Mouse (Mus musculus): ENCODE results near the gene Slc47a1. TPM values are rescaled to one million over a fixed set of nuclear protein-coding genes. Genes with fewer than 3 reads are reported as not detected.

Slc47a1 gene
- polyA plus RNA-seq, 1 experiment from 2014 or later = 0.76 TPM

- TF ChIP-seq CTCF (IDR thresholded peaks at IDR 0.05; ENCODE audit: low read depth) = no peak
- ATAC-seq (ENCODE audit: insufficient read depth) (no peak), DNase-seq (no peak)
- Histone ChIP-seq H3K9ac (no peak overlapping the region), H3K9me3 (ENCODE audit: low read depth, low read length) (no peaks in the 10 kb centered on the region), H3K36me3 (ENCODE audit: insufficient read depth) (no peaks in the 10 kb centered on the region), H3K27ac (ENCODE audit: low read depth) (no peak overlapping the region), H3K4me2 (no peak overlapping the region), H3K27me3 (ENCODE audit: insufficient read depth, low read length) (peaks cover 23% of the 10 kb centered on the region), H3K4me3 (ENCODE audit: low read depth, low read length) (no peak overlapping the region), H3K4me1 (ENCODE audit: insufficient read depth) (no peaks in the 10 kb centered on the region)
- 53% methylated on average over 4 of the region's 4 CpGs for WGBS
Measured at GRCm38 (mm10) chr11:61378651-61379050, 506 bp upstream of the Slc47a1 start.

- TF ChIP-seq CTCF (IDR thresholded peaks at IDR 0.05; ENCODE audit: low read depth) = no peak
- WGBS = 94% methylated on average over 2 of the region's 2 CpGs
- Histone ChIP-seq H3K4me2 (no peak overlapping the region), H3K4me3 (ENCODE audit: low read depth, low read length) (no peak overlapping the region), H3K9ac (no peak overlapping the region), H3K36me3 (ENCODE audit: insufficient read depth) (no peaks in the 10 kb centered on the region), H3K9me3 (ENCODE audit: low read depth, low read length) (no peaks in the 10 kb centered on the region), H3K27me3 (ENCODE audit: insufficient read depth, low read length) (no peaks in the 10 kb centered on the region), H3K4me1 (ENCODE audit: insufficient read depth) (peaks cover 12% of the 10 kb centered on the region; the same call in 1 of the 2 replicates), H3K27ac (ENCODE audit: low read depth) (no peak overlapping the region)
- DNase-seq (no peak), ATAC-seq (ENCODE audit: insufficient read depth) (no peak)
Measured at GRCm38 (mm10) chr11:61368668-61369067, 9.5 kb downstream of the Slc47a1 start.

DNA sequence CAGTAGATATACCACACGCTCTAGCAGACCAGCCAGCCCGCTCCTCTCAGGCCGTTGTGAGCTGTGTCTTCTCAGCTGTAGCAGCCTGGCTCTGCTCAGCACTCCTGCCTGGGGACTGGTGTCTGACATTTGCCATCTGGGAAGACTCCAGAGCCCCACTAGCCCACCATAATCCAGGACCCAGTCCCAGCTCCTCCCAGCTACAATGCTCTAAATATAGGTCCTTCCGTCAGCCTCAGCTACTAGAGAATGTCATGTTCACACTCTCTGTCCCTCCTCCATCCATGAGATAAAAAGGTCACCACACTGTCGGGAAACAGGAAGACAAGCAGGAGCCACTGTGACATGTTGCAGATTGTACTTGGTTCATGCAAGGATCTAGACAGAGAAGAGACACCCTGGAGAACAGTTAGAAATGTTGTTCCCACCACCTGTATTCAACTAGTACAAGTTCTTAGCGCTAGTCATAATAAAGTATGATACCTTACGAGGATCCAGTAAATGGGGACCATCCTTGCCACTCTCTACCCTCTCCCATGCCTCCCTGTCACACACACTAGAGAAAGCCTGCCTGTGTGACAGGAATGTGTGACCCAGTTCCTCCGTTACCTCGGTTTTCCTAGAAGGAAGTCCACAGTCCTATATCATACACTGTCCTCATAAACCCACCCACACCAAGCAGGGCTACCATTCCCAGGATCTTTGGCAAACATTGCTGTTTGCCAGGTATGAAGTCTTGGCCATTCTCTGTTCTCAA lies 11.4 kb downstream of the Slc47a1 start:
- H3K27me3 ChIP-seq (ENCODE audit: insufficient read depth, low read length) = no peaks in the 10 kb centered on the region
- H3K4me2 ChIP-seq = 0 out of 2 replicates have a peak overlapping the region, but pooled peaks have one; percentile 18
- no peaks in the 10 kb centered on the region for H3K36me3 ChIP-seq (ENCODE audit: insufficient read depth)
- TF ChIP-seq CTCF (IDR thresholded peaks at IDR 0.05; ENCODE audit: low read depth) = no peak
- H3K4me1 ChIP-seq (ENCODE audit: insufficient read depth) = peaks cover 12% of the 10 kb centered on the region; the same call in 1 of the 2 replicates
- WGBS = 39% methylated on average over 9 of the region's 9 CpGs
- peak overlapping the region; percentile 88 for H3K27ac ChIP-seq (ENCODE audit: low read depth)
- H3K9ac ChIP-seq = no peak overlapping the region
- no peaks in the 10 kb centered on the region for H3K9me3 ChIP-seq (ENCODE audit: low read depth, low read length)
- no peak overlapping the region for H3K4me3 ChIP-seq (ENCODE audit: low read depth, low read length)
- ATAC-seq (ENCODE audit: insufficient read depth) (peak; percentile 97), DNase-seq (peak; percentile 86)

DNA sequence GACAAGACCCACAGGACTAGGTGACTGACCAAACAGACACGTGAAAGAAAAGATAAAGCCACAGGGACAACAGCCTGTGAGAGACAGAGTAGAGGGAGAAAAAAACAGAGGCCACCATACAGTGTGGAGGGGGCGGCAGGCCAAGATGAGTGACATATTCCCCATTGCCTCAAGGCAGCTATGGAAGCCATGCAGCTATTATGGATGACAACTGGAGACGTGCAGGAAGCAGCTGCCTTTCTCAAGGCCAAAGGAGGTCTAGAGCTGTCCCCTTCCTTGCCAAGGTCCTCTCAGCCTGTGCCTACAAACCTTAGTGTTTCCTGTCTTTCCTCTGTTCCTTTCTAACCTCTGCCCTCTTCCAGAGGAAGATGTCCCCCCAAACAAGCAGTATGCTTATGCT lies 12.2 kb downstream of the Slc47a1 start:
- H3K4me3 ChIP-seq (ENCODE audit: low read depth, low read length) = no peak overlapping the region
- DNase-seq = peak; percentile 69
- H3K27me3 ChIP-seq (ENCODE audit: insufficient read depth, low read length) = no peaks in the 10 kb centered on the region
- 0 out of 2 replicates have a peak overlapping the region, but pooled peaks have one; percentile 18 for H3K4me2 ChIP-seq
- no peak for TF ChIP-seq CTCF (IDR thresholded peaks at IDR 0.05; ENCODE audit: low read depth)
- H3K9me3 ChIP-seq (ENCODE audit: low read depth, low read length) = no peaks in the 10 kb centered on the region
- peaks cover 12% of the 10 kb centered on the region; the same call in 1 of the 2 replicates for H3K4me1 ChIP-seq (ENCODE audit: insufficient read depth)
- H3K9ac ChIP-seq = no peak overlapping the region
- H3K36me3 ChIP-seq (ENCODE audit: insufficient read depth) = no peaks in the 10 kb centered on the region
- WGBS = 43% methylated on average over 3 of the region's 3 CpGs
- peak overlapping the region; percentile 88 for H3K27ac ChIP-seq (ENCODE audit: low read depth)
- peak; percentile 66 for ATAC-seq (ENCODE audit: insufficient read depth)

DNA sequence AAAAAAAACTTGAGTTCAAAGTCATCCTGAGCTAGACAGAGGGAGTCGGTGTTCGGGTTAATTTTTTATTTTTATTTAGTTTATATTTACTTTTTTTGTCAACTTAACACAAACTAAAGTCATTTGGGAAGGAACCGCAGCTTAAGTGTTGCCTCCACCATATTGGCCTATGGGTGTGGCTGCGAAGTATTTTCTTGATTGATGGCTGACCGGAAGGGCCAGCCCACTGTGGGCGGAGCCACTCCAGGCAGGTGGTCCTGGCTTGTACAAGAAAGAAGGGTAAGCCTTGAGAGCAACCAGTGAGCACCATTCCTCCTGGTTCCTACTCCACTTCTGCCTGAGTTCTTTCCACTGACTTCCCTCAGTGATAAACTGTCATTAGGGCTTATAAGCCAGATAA lies 14.0 kb downstream of the Slc47a1 start:
- Histone ChIP-seq H3K9me3 (ENCODE audit: low read depth, low read length) (no peaks in the 10 kb centered on the region), H3K4me3 (ENCODE audit: low read depth, low read length) (no peak overlapping the region), H3K36me3 (ENCODE audit: insufficient read depth) (no peaks in the 10 kb centered on the region), H3K27me3 (ENCODE audit: insufficient read depth, low read length) (no peaks in the 10 kb centered on the region), H3K27ac (ENCODE audit: low read depth) (no peak overlapping the region), H3K4me1 (ENCODE audit: insufficient read depth) (peaks cover 12% of the 10 kb centered on the region; the same call in 1 of the 2 replicates), H3K9ac (no peak overlapping the region), H3K4me2 (no peak overlapping the region)
- 81% methylated on average over 6 of the region's 6 CpGs for WGBS
- no peak for DNase-seq
- no peak for ATAC-seq (ENCODE audit: insufficient read depth)
- TF ChIP-seq CTCF (IDR thresholded peaks at IDR 0.05; ENCODE audit: low read depth) = no peak

GRCm38 (mm10) chr11:61361515-61362190 lies 16.5 kb downstream of the Slc47a1 start:
- Histone ChIP-seq H3K36me3 (ENCODE audit: insufficient read depth) (no peaks in the 10 kb centered on the region), H3K27ac (ENCODE audit: low read depth) (no peak overlapping the region), H3K4me2 (no peak overlapping the region), H3K4me1 (ENCODE audit: insufficient read depth) (peaks cover 9% of the 10 kb centered on the region; the same call in 1 of the 2 replicates), H3K4me3 (ENCODE audit: low read depth, low read length) (no peak overlapping the region), H3K9ac (no peak overlapping the region), H3K9me3 (ENCODE audit: low read depth, low read length) (no peaks in the 10 kb centered on the region), H3K27me3 (ENCODE audit: insufficient read depth, low read length) (no peaks in the 10 kb centered on the region)
- no peak for TF ChIP-seq CTCF (IDR thresholded peaks at IDR 0.05; ENCODE audit: low read depth)
- DNase-seq (no peak), ATAC-seq (ENCODE audit: insufficient read depth) (no peak)
- WGBS = 88% methylated on average over 11 of the region's 11 CpGs

- no peak for ATAC-seq (ENCODE audit: insufficient read depth)
- no peak overlapping the region for H3K9ac ChIP-seq
- peak; percentile 4 for DNase-seq
- no peaks in the 10 kb centered on the region for H3K9me3 ChIP-seq (ENCODE audit: low read depth, low read length)
- WGBS = 71% methylated on average over 9 of the region's 9 CpGs
- TF ChIP-seq CTCF (IDR thresholded peaks at IDR 0.05; ENCODE audit: low read depth) = no peak
- no peaks in the 10 kb centered on the region for H3K4me1 ChIP-seq (ENCODE audit: insufficient read depth)
- H3K27ac ChIP-seq (ENCODE audit: low read depth) = no peak overlapping the region
- no peaks in the 10 kb centered on the region for H3K27me3 ChIP-seq (ENCODE audit: insufficient read depth, low read length)
- no peak overlapping the region for H3K4me3 ChIP-seq (ENCODE audit: low read depth, low read length)
- H3K36me3 ChIP-seq (ENCODE audit: insufficient read depth) = no peaks in the 10 kb centered on the region
- no peak overlapping the region for H3K4me2 ChIP-seq
Measured at GRCm38 (mm10) chr11:61356600-61356999, 21.5 kb downstream of the Slc47a1 start.

All from lung, embryonic 14.5 days (tissue).